ENCODE assay signal across 25 mouse cellular contexts in genomic region chr11:53184046-53184445, GRCm38 (mm10).
"Had no signal": no experiment of that assay in that cellular context is flagged by ENCODE, and none has a peak within 500 bp of the region (broad histone marks: within the 10 kb centered on the region; RNA-seq: fewer than 3 reads in every experiment).

No protein-coding gene starts in this region.

- DNase-seq: gastrocnemius, adult 2 months; gastrocnemius, postnatal 10 days; gastrocnemius, postnatal 25 days; heart, postnatal 10 days; heart, postnatal 4 days; kidney, adult 18-20 months; kidney, adult 8-10 months; kidney, postnatal 10 days; kidney, postnatal 25 days; kidney, postnatal 4 days had no signal

- H3K4me2 ChIP-seq: heart, embryonic 12.5 days; hindbrain, embryonic 12.5 days; hindbrain, embryonic 14.5 days; intestine, embryonic 15.5 days; limb, embryonic 12.5 days had no signal

- H3K9me3 ChIP-seq: heart, embryonic 10.5 days; heart, embryonic 12.5 days; hindbrain, embryonic 10.5 days; hindbrain, embryonic 12.5 days; intestine, embryonic 15.5 days; limb, embryonic 10.5 days; limb, embryonic 12.5 days had no signal

- H3K27ac ChIP-seq: gastrocnemius, adult 2 months; heart, adult 2 months; hindbrain, embryonic 10.5 days; hindbrain, embryonic 12.5 days; hindbrain, embryonic 14.5 days; intestine, embryonic 15.5 days; layer of hippocampus, adult 2 months; left cerebral cortex, adult 2 months; limb, embryonic 10.5 days; limb, embryonic 12.5 days had no signal

- H3K27me3 ChIP-seq: heart, embryonic 12.5 days; hindbrain, embryonic 12.5 days; intestine, embryonic 15.5 days; limb, embryonic 12.5 days had no signal

- H3K4me1 ChIP-seq: intestine, embryonic 15.5 days had no signal

- H3K9ac ChIP-seq: heart, embryonic 12.5 days; hindbrain, embryonic 12.5 days; hindbrain, embryonic 14.5 days; intestine, embryonic 15.5 days; limb, embryonic 12.5 days had no signal

- ATAC-seq: forebrain, embryonic 16.5 days; hindbrain, embryonic 16.5 days; inflammation-experienced regulatory T-cells, adult 6 months; intestine, embryonic 15.5 days; intestine, postnatal 0 days had no signal

- H3K4me3 ChIP-seq: gastrocnemius, adult 2 months; heart, adult 2 months; heart, embryonic 10.5 days; heart, embryonic 12.5 days; hindbrain, embryonic 10.5 days; hindbrain, embryonic 12.5 days; intestine, embryonic 15.5 days; layer of hippocampus, adult 2 months; left cerebral cortex, adult 2 months; limb, embryonic 10.5 days; limb, embryonic 12.5 days had no signal

- H3K36me3 ChIP-seq: heart, embryonic 10.5 days; heart, embryonic 12.5 days; hindbrain, embryonic 10.5 days; hindbrain, embryonic 12.5 days; intestine, embryonic 15.5 days; limb, embryonic 10.5 days; limb, embryonic 12.5 days had no signal
